10 mouse cellular contexts compared by ENCODE assay signal in the genomic region with DNA sequence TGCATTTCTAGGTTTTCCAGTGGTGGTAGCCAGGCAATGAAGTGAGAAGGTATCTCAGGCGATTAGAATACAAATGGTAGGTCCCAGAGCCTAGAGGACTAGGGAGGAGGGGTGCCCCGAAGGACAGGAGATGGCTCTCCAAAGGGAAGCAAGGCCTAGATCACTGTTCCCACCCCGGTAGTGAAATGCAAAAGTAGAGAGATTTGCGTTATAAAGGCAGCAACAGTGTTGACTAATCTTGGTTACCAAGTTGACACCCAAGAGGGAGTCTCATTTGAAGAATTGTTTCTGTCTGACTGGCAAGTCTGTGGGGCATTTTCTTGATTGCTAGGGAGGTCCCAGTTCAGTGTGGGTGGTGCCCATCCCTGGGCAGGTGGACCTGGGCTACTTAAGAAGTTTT.
"Had no signal": no experiment of that assay in that cellular context is flagged by ENCODE, and none has a peak within 500 bp of the region (broad histone marks: within the 10 kb centered on the region; RNA-seq: fewer than 3 reads in every experiment).

No protein-coding gene starts in this region.

- DNase-seq: gastrocnemius, postnatal 14 days; gastrocnemius, postnatal 36 days; heart, adult 11 months; heart, adult 2 months; heart, postnatal 36 days; kidney, adult 11 months; kidney, postnatal 14 days; layer of hippocampus, adult 9-11 months; layer of hippocampus, postnatal 36 days; left cerebral cortex, postnatal 4 days had no signal
